Mouse (Mus musculus): ENCODE measurements around the gene Aplf.

Gene Aplf

DNA sequence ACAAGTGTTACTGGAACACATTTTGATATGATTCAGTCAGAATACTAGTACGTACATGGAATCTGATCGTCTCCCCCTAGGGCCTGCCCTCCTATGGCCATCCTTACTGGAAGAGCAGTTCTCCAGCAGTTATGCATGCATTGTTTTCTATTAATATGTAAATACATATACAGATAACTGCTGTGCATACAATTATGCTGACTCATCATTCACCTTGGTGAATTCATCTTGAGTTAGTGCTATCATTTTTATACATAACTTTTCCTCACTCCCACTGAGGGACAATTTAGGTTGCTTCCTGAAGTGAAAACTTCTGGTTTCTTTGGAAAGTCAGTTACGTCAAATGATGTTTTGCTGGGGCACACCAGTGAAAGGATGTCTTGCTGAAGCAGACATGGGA, 48.8 kb downstream of the Aplf start:
- no peak for DNase-seq

DNA sequence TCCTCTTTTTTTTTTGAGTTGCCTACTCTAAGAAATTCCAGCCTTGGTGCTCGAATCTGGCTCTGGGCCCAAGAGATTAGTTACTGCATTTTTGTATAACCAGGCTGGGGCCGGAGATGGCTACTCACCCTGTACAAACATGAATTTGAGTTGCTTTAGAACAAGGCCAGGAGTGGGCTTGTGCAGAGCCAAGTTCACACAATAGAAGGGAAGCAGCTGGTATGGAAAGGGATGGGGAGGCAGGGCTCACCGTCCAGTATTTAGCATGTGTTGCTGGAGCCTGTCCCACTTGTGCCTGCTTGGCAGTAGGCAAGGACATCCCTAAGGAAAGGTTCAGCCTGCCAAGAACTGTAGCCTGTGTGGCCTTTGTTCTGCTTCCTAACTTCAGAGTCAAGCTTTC, 50.7 kb downstream of the Aplf start:
- DNase-seq: no peak

DNA sequence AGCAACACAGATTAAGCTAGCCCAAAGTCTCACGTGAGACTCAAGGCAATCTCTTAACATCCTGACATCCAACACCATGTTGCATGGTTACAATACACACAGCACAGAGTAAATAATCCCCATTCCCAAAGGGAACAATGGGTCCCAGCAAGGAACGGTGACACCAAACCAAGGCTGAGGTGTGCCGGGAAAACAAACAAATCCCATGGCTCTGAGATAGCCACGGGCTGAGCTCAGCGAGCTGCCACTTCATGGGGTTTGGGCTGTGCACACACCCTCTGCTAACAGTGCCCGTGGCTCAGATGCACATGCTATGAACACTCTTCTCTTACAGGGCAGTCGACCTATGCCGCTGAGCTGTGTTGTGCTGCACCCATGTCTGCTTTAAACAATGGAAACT, 54.0 kb downstream of the Aplf start:
- DNase-seq: no peak

DNA sequence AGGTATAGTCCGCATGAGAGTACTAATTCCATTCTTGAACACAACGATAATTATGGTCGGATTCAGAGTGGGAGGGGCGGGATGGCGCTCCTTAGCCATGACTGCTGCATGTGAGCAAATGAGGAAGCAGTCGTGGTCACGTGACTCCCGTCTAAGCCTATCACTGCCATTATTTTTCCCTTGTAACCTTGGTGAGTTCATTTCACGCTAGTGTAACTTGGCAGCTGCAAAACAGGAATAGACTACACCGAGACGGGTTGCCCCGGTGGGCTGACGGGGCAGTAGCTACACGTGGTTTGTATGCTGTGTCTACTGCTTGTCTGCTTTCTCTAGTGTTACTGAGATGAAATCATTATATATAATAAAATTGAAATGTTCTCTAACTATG, 56.3 kb downstream of the Aplf start:
- DNase-seq: no peak

DNA sequence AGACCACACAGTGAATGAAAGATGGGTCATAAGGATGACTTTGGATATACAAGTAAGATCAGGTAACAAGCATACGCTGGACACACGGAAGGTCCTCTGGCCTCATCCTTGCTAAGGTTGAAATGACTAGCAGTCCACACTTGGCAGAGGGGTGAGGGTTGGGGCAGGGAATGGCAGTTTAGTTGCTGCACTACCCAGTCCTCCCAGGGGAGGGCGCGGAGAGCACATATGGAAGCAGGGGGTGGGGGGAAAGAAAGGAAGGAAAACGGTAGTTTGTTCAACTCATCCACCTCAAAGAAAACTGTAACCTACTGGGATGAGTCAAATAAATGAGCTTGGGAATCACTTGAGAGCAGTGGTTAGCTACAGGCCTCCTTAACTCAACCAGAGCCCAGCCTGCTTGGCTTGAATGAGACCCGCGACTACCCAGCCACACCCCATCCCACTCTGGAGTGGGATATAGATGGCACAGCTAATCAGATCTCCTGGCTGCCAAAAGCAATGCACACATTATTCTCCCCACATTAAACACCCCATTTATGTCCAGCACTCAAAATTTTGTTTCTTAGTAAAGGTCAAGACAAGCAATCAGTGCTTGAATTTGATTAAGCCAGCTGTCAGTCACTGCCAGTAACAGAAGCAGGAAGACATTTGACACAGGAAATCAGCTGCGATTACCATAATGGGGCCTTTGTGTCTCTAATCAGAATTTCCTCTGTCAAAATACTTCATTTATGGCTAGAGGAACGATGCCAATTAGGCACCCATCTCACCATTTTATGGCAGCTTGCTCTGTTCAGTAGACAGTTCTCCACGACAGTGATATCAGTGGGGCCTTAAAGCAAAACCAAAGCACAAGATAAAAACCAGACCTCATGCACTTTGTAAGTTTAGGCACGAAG, 56.9 kb downstream of the Aplf start:
- DNase-seq: no peak

DNA sequence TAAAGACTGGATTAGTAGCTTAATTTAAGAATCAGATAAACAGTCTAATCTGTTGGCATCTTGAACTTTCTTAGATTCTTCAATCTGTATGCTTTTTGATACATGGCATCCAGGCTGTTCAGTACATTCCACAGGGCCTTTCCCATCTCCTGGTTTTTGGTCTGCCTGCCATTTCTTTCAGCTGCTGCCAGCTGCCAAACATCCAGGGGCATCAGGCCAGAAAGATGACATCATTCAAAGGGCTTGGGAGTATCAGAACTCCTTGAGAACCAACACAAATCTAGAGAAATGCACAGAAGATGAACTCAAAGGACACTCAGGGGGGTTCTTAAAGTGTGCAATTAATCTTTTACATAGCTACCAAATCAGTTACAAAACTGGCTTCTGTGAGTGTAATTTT, 72.2 kb downstream of the Aplf start:
- DNase-seq: no peak

DNA sequence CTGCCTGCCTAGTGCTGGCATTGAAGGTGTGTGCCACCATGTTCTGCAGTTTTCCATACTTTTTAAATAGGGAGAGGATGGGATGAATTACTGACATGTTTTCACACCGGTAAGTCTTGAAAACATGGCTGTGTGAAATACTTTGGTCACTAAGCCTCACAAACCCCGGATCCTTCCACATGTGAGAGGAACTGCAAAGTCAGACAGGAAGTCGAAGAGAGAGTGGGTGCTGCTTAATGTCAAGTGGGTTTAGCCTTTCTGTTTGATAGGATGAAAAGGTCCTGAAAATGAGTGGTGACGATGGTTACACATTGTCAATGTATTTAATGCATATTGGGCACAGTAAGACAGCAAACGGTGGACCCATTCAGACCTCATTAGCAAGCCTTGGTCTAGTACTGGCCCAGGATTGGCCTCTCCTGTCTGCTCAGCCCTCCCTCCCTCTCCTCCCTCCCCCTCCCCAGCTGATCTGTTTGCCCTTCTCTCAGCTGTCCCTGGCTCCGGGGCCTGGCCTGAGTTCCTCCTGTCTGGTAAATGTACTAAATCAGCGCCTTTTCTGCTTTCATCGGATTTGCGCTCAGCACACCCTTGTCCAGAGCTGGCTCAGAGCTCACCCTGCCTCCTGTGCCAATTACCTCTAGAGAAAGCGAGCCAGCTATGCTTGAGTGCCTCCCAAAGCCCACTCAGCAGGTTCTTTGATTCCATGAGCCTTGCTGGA, 74.7 kb downstream of the Aplf start:
- no peak for DNase-seq

DNA sequence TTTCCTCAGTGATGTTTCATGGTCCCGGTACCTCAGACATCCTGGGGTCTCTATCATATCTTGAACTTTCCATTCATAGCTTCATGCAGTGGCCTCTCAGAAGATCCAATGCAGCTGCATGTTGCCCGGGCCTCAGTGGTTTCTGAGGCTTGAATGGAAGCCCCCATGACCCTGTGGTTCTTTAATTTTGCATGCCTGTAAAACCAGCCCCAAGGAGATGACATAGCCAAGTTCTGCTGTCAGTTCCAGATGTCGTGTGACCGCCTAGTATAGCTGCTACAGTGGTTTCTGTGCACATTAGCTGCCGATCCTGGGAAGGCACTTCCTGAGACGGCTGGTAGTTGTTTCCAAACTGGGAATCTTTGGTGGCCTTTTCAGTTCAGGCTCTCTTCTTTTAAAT, 77.8 kb downstream of the Aplf start:
- DNase-seq: no peak

DNA sequence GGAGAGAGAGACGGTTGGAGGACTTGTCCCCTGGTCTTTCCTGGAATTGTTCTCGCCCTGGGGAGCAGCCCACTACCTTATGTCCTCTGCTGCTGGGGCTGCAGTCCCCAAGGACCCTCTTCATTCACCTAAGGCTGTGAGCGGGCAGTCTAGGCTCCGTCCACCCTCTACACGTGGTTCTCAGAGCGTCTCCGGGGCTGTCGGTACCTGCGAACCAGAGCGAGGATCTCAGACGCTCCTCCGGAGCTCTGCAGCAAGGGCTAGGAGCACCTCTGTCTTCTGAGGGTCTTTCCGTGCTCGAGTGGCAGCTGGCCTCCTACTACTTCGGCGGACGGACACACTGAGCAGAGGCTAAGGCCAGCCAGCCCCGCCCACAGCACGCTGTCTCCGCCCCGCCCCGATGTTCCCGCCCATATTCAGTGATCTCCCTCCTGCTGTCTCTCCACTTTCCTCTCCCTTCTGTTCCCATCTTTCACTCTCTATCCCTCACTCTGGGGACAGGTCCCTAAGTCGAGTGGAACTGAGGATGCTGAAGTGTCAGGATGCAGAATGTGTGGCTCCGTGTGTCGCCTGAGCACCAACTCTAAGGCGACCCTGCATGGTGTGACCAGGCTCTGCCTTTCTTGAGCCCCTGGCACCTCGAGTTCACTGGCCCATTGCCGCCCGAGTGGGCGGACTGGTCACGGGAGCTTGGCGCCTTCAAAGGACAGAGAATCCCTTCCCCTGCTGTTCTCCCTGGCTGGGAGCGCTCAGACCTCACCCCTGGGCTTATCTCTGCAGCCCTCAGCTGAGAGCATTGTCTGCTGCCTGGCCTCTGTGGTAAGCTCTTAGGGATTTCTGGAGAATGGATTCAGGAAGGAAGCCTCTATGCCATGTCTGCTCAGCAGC, 81.4 kb downstream of the Aplf start, which contains the start of gene Prokr1:
Prokr1 (minus strand) TSS at position 350 of the 888 bp plus-strand sequence.
- no peak for DNase-seq

DNA sequence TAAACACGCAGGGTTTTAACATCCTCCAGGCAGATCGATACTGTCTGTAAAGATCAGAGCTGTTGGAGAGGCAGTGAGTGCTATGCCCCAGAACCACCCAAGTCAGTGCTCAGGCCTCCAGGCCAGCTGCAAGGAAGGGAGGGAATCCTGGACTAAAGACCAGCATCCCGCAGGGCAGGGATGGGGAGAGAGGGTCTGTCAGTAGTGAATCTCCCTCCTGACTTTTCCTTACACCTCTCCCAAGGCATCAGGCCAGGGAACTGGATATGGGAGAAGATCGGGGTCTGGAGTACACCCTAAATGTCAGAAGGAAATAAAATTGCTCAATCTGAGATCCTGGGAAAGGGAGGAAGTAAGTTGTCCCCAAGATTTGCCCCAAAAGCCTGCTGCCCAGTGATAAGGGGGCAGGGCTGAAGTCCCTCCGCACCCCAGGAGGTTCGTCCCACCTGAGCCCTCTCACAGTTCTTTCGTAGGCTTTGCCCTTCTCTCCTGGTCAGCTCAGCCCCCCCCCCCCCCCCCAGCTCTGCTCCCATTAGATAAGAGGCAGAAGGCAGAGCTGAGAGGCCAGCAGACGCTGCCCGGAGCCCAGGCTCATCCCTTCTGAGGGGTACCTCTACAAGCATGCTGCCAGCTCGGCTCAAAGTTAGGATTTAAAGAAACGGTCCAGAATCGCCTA, 82.1 kb downstream of the Aplf start:
- no peak for DNase-seq

DNA sequence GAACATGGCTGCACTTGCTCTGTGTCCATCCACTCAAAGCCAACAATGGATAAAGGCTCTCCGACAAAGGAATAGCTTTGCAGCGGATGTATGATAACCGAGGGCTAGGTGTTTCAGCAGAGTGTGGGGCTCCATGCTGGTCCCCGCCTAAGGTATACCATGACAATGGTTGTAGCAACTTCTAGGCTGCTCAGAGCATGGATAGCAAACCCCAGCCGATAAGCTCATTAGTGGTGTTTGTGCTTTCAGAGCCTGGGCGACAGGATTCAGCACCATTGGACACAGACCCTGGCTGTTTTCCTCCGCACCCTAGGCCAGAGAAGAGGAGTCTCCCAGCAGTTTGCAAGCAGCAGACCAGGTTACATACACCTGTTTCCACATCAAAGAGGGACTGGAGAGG, 88.0 kb downstream of the Aplf start:
- DNase-seq: no peak

DNA sequence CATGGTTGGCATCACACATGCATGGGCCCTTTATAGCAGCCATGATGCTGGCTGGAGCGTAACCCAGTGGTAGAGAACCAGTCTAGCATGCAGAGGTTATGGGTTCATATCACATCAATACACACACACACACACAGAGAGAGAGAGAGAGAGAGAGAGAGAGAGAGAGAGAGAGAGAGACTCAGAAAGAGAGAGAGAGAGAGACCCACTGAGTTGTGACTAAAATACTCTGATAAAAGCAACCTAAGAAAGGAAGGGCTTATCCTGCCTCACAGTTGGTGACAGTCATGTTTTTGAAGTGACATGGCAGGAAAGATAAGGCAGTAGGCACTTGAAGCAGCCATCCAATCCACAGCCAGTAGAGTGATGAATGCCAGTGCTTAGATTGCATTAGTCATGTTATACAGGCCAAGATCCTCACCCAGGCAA, 88.8 kb downstream of the Aplf start:
- no peak for DNase-seq

DNA sequence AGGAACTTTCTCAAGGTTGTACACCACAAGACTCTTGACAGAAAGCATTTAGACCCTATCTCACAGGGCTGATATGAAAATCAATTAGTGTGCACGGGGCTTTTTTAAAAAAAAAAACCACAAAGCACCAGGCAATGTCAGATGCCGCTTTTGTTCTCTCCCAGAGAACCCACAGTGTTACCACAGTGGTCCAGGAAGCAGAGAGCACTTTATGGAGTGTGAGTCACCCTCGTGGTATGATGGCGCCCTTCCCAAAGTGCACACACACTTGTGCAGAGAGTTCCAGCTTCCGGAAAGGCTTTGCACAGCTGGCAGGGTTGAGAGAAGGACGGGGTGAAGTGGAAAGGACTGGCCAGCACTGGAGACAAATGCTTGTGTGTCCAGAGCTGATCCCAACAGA, 89.5 kb downstream of the Aplf start:
- no peak for DNase-seq

DNA sequence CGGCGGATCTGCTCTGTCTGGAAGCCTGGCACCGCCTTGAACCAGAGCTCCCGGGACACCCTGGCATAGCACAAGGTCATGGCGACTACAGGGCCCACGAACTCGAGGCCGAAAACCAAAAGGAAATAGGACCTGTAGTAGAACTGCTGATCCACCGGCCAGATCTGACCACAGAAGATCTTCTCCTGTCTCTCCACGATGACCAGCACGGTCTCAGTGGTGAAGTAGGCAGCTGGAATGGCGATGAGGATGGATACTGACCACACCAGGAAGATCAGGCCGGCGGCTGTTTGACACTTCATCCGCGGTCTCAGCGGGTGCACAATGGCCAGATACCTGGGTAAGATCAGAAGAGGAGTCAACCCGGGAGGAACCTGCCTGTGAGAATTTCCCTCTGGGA, 90.4 kb downstream of the Aplf start:
- no peak for DNase-seq

DNA sequence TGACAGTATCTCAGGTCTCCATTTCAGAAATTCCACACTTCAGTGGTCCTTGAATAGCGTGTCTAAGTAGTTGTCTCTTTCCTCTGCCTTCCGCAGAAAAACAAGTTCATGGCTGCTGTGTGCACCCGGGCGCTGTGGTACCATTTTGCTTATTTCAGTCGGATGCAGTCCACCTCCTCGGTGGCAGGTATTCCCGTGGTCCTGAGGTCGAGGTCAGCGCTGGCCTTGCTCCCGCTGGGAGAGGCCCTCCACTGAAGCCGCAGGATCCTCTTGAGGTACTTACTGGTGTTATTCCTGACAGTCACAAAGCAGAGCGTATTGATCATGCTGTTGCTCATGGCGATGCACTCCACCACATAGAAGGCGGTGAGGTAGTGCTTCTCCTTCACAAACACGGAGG, 90.9 kb downstream of the Aplf start:
- no peak for DNase-seq

All from cerebellum, adult 11 months (tissue).